In the genomic region with DNA sequence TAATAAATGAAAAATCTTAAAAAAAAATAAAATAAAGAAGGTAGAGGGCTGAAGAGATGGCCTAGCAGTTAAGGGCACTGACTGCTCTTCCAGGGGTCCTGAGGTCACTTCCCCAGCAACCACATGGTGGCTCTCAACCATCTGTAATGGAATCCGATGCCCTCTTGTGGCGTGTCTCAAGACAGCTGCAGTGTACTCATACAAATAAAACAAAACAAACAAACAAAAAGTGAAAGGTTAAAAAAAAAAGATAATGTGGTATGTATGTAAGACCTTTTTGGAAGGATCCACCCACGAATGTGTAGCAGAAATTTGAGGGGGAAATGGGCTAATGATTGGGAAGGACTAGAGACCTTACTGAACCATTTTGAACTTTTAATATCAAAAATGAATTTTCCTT, we compare ENCODE assay signal across 7 mouse cellular contexts. TPM values are rescaled to one million over a fixed set of nuclear protein-coding genes. Genes with fewer than 3 reads are reported as not detected.
DNase-seq lines count a peak whose midpoint lies in the region; ATAC-seq lines count a peak whose summit lies in the region.

No protein-coding gene starts in this region.

- intact Hi-C loops in left cerebral cortex, postnatal 10 days (cut with DNase I): loop anchor here (5.0 kb wide), 1 partner anchor 126 kb away; a partner anchor contains a TSS

- H3K9ac ChIP-seq in hindbrain, embryonic 15.5 days: no peak overlapping the region

- 6% methylated on average over 3 of the region's 3 CpGs for WGBS in hindbrain, embryonic 15.5 days

- DNase-seq in adipocyte (ENCODE audit: low spot score): peak; percentile 66
- peak; percentile 63 for DNase-seq in cerebellum, adult 9-10 months
- DNase-seq in frontal cortex, postnatal 10 days (ENCODE audit: low spot score in 2 of 2): peak; percentile 37 to 38
- DNase-seq in left cerebral cortex, postnatal 10 days (ENCODE audit: extremely low spot score in 1 of 2, low spot score in 2 of 2): peak; percentile 26 to 68
- peak; percentile 29 for DNase-seq in right cerebral cortex, postnatal 25 days

- peaks cover 9% of the 10 kb centered on the region for H3K36me3 ChIP-seq in hindbrain, embryonic 15.5 days
- peaks cover 18% of the 10 kb centered on the region for H3K36me3 ChIP-seq in megakaryocyte, embryonic 14.5 days (replicated peaks; ENCODE audit: low read length)

- peak overlapping the region; percentile 48 for H3K4me3 ChIP-seq in hindbrain, embryonic 15.5 days
- peak overlapping the region; percentile 94 for H3K4me3 ChIP-seq in megakaryocyte, embryonic 14.5 days (replicated peaks)

- ATAC-seq in hindbrain, embryonic 15.5 days (ENCODE audit: low FRiP score, low read depth): peak; percentile 50; the same call in 1 of the 2 replicates

- H3K4me2 ChIP-seq in hindbrain, embryonic 15.5 days: peak overlapping the region; percentile 74

- no peaks in the 10 kb centered on the region for H3K9me3 ChIP-seq in hindbrain, embryonic 15.5 days
- H3K9me3 ChIP-seq in megakaryocyte, embryonic 14.5 days: no peaks in the 10 kb centered on the region

- no peaks in the 10 kb centered on the region for H3K4me1 ChIP-seq in hindbrain, embryonic 15.5 days (replicated peaks)
- peaks cover 12% of the 10 kb centered on the region for H3K4me1 ChIP-seq in megakaryocyte, embryonic 14.5 days

- no peaks in the 10 kb centered on the region for H3K27me3 ChIP-seq in hindbrain, embryonic 15.5 days
- no peaks in the 10 kb centered on the region for H3K27me3 ChIP-seq in megakaryocyte, embryonic 14.5 days (replicated peaks)

- peak overlapping the region; percentile 59; the same call in 1 of the 2 replicates for H3K27ac ChIP-seq in hindbrain, embryonic 15.5 days (replicated peaks)

RNA-seq across cellular contexts. Expression of a gene that starts 0.5 kb away (rescaled TPM):
- polyA plus RNA-seq in hindbrain, embryonic 15.5 days (2015; fragmentation: Nextera tagmentation; extraction: Ambion mirVana): 0.18 and 0.21 TPM in 2 replicates
- 1 to 10 TPM; 8.7 to 8.9 TPM for total RNA-seq in left cerebral cortex, postnatal 10 days (2021)
- not detected in 2 replicates for polyA plus RNA-seq in megakaryocyte, embryonic 14.5 days (2012; ENCODE audit: insufficient read depth, low replicate concordance)

RNA-seq across cellular contexts. Expression of a gene that starts 47.3 kb away (rescaled TPM):
- polyA plus RNA-seq in hindbrain, embryonic 15.5 days (2015; fragmentation: Nextera tagmentation; extraction: Ambion mirVana): 9.0 and 9.2 TPM in 2 replicates
- total RNA-seq in left cerebral cortex, postnatal 10 days (2021): 10 to 100 TPM; 20.4 to 22.7 TPM
- 0.04 TPM in 1 of 2 replicates, not detected in the other for polyA plus RNA-seq in megakaryocyte, embryonic 14.5 days (2012; ENCODE audit: insufficient read depth, low replicate concordance)

RNA-seq across cellular contexts. Expression of a gene that starts 57.7 kb away (rescaled TPM):
- 3.4 and 3.5 TPM in 2 replicates for polyA plus RNA-seq in hindbrain, embryonic 15.5 days (2015; fragmentation: Nextera tagmentation; extraction: Ambion mirVana)
- 10 to 100 TPM; 12.5 to 13.3 TPM for total RNA-seq in left cerebral cortex, postnatal 10 days (2021)
- not detected in 2 replicates for polyA plus RNA-seq in megakaryocyte, embryonic 14.5 days (2012; ENCODE audit: insufficient read depth, low replicate concordance)

Comparison
In these comparisons a context has a peak if more than half of its experiments do, and no peak if none do; other contexts are left out.
1. Peak in every context shown above with its lines: DNase-seq, ATAC-seq, H3K4me3 ChIP-seq and H3K27ac ChIP-seq.